Mouse (Mus musculus) heart, embryonic 11.5 days (tissue): ENCODE results near the gene Tenm2. TPM values are rescaled to one million over a fixed set of nuclear protein-coding genes. Genes with fewer than 3 reads are reported as not detected.

Source experiments
- ATAC-seq: fragments of 200-750 bp; cut with Nextera tagmentation; replicated peaks from 2 replicates; pipeline ENCODE4 v1.8.0; 2017; ENCODE audit warnings: moderate library complexity; ENCODE audit not compliant: insufficient number of reproducible peaks, low FRiP score, low TSS enrichment
- H3K27ac ChIP-seq: fragments of 300-500 bp; sonication (generic); 2 replicates; pipeline ENCODE4 v1.5.1; 2014; ENCODE audit warnings: mild to moderate bottlenecking, low read depth, low read length
- H3K27me3 ChIP-seq: fragments of 300-500 bp; sonication (generic); 2 replicates; pipeline ENCODE4 v1.6.1; 2014; ENCODE audit warnings: mild to moderate bottlenecking, low read length, mixed read lengths; ENCODE audit not compliant: control insufficient read depth, insufficient read depth
- H3K36me3 ChIP-seq: fragments of 300-500 bp; sonication (generic); 2 replicates; pipeline ENCODE4 v1.6.1; 2014; ENCODE audit warnings: mild to moderate bottlenecking, low read length, moderate library complexity, mixed read lengths; ENCODE audit not compliant: control insufficient read depth, insufficient read depth
- H3K4me1 ChIP-seq: fragments of 300-500 bp; sonication (generic); 2 replicates; pipeline ENCODE4 v1.6.1; 2014; ENCODE audit warnings: low read length; ENCODE audit not compliant: control insufficient read depth, insufficient read depth
- H3K4me2 ChIP-seq: fragments of 300-500 bp; sonication (generic); 2 replicates; pipeline ENCODE4 v1.6.1; 2014; ENCODE audit warnings: mild to moderate bottlenecking, moderate library complexity
- H3K4me3 ChIP-seq: fragments of 300-500 bp; sonication (generic); 2 replicates; pipeline ENCODE4 v1.5.1; 2014; ENCODE audit warnings: low read depth, low read length
- H3K9ac ChIP-seq: fragments of 300-500 bp; sonication (generic); 2 replicates; pipeline ENCODE4 v1.6.1; 2014; ENCODE audit warnings: mild to moderate bottlenecking, low read depth, low read length, moderate library complexity
- H3K9me3 ChIP-seq: fragments of 300-500 bp; sonication (generic); replicated peaks from 2 replicates; pipeline ENCODE4 v1.6.1; 2016; ENCODE audit warnings: low read length; ENCODE audit not compliant: control insufficient read depth
- WGBS: fragments of 180-500 bp; shearing (Covaris S2); extraction: QIAGEN DNeasy Blood & Tissue Kit; methylation state at CpG from one replicate; pipeline ENCODE4 v1.1.7; 2014; ENCODE audit not compliant: insufficient replicate concordance; 5-methylcytosine and 5-hydroxymethylcytosine counted together
- polyA plus RNA-seq: library from polyadenylated mRNA; unstranded; fragments of >200 nt; fragmentation: Nextera tagmentation; extraction: Ambion mirVana; gene quantifications from 2 replicates; pipeline ENCODE4 v1.2.1, GENCODE M21; 2014

Tenm2 gene
- polyA plus RNA-seq, 1 experiment from 2014 or later: 1.4 TPM

GRCm38 (mm10) chr11:36911406-36911805, 324.4 kb downstream of the Tenm2 start:
- WGBS: 69% methylated on average over 4 of the region's 4 CpGs
- H3K27me3 ChIP-seq: no peaks in the 10 kb centered on the region
- no peak for ATAC-seq
- no peak overlapping the region for H3K4me2 ChIP-seq
- H3K36me3 ChIP-seq: no peaks in the 10 kb centered on the region
- H3K9me3 ChIP-seq: no peaks in the 10 kb centered on the region
- H3K9ac ChIP-seq: no peak overlapping the region
- no peaks in the 10 kb centered on the region for H3K4me1 ChIP-seq
- H3K4me3 ChIP-seq: no peak overlapping the region
- H3K27ac ChIP-seq: no peak overlapping the region

- no peaks in the 10 kb centered on the region for H3K36me3 ChIP-seq
- no peaks in the 10 kb centered on the region for H3K9me3 ChIP-seq
- no peak overlapping the region for H3K4me3 ChIP-seq
- H3K4me1 ChIP-seq: no peaks in the 10 kb centered on the region
- no peaks in the 10 kb centered on the region for H3K27me3 ChIP-seq
- no peak overlapping the region for H3K27ac ChIP-seq
- ATAC-seq: no peak
- no peak overlapping the region for H3K4me2 ChIP-seq
- no peak overlapping the region for H3K9ac ChIP-seq
- 62% methylated on average over 1 of the region's 1 CpGs for WGBS
Measured at GRCm38 (mm10) chr11:36909036-36909435, 326.7 kb downstream of the Tenm2 start.

- Histone ChIP-seq H3K36me3 (no peaks in the 10 kb centered on the region), H3K4me3 (no peak overlapping the region), H3K4me2 (no peak overlapping the region), H3K9me3 (no peaks in the 10 kb centered on the region), H3K9ac (no peak overlapping the region), H3K4me1 (no peaks in the 10 kb centered on the region), H3K27me3 (no peaks in the 10 kb centered on the region), H3K27ac (no peak overlapping the region)
- WGBS: 41% methylated on average over 2 of the region's 2 CpGs
- ATAC-seq: no peak
Measured at GRCm38 (mm10) chr11:36902302-36902701, 333.5 kb downstream of the Tenm2 start.

- Histone ChIP-seq H3K4me2 (no peak overlapping the region), H3K27ac (no peak overlapping the region), H3K9ac (no peak overlapping the region), H3K9me3 (no peaks in the 10 kb centered on the region), H3K27me3 (no peaks in the 10 kb centered on the region), H3K4me1 (no peaks in the 10 kb centered on the region), H3K4me3 (no peak overlapping the region), H3K36me3 (no peaks in the 10 kb centered on the region)
- WGBS: 65% methylated on average over 3 of the region's 3 CpGs
- no peak for ATAC-seq
Measured at GRCm38 (mm10) chr11:36893061-36893460, 342.7 kb downstream of the Tenm2 start.

GRCm38 (mm10) chr11:36891106-36891505, 344.7 kb downstream of the Tenm2 start:
- no peaks in the 10 kb centered on the region for H3K27me3 ChIP-seq
- H3K9ac ChIP-seq: no peak overlapping the region
- WGBS: 53% methylated on average over 3 of the region's 3 CpGs
- H3K4me1 ChIP-seq: no peaks in the 10 kb centered on the region
- no peak overlapping the region for H3K4me2 ChIP-seq
- H3K9me3 ChIP-seq: no peaks in the 10 kb centered on the region
- no peak overlapping the region for H3K4me3 ChIP-seq
- no peaks in the 10 kb centered on the region for H3K36me3 ChIP-seq
- no peak for ATAC-seq
- H3K27ac ChIP-seq: no peak overlapping the region

GRCm38 (mm10) chr11:36887490-36887889, 348.3 kb downstream of the Tenm2 start:
- no peak for ATAC-seq
- Histone ChIP-seq H3K4me2 (no peak overlapping the region), H3K36me3 (no peaks in the 10 kb centered on the region), H3K9me3 (no peaks in the 10 kb centered on the region), H3K27me3 (no peaks in the 10 kb centered on the region), H3K9ac (no peak overlapping the region), H3K4me1 (no peaks in the 10 kb centered on the region), H3K4me3 (no peak overlapping the region), H3K27ac (no peak overlapping the region)
- WGBS: 60% methylated on average over 7 of the region's 7 CpGs

- no peak overlapping the region for H3K27ac ChIP-seq
- no peak overlapping the region for H3K4me3 ChIP-seq
- H3K9me3 ChIP-seq: no peaks in the 10 kb centered on the region
- ATAC-seq: no peak
- no peaks in the 10 kb centered on the region for H3K4me1 ChIP-seq
- no peak overlapping the region for H3K4me2 ChIP-seq
- no peaks in the 10 kb centered on the region for H3K27me3 ChIP-seq
- WGBS: 78% methylated on average over 3 of the region's 3 CpGs
- no peaks in the 10 kb centered on the region for H3K36me3 ChIP-seq
- no peak overlapping the region for H3K9ac ChIP-seq
Measured at GRCm38 (mm10) chr11:36886147-36886546, 349.6 kb downstream of the Tenm2 start.

- no peak for ATAC-seq
- Histone ChIP-seq H3K4me1 (no peaks in the 10 kb centered on the region), H3K9ac (no peak overlapping the region), H3K27ac (no peak overlapping the region), H3K4me2 (no peak overlapping the region), H3K4me3 (no peak overlapping the region), H3K9me3 (no peaks in the 10 kb centered on the region), H3K36me3 (no peaks in the 10 kb centered on the region), H3K27me3 (no peaks in the 10 kb centered on the region)
- 55% methylated on average over 4 of the region's 4 CpGs for WGBS
Measured at GRCm38 (mm10) chr11:36872961-36873360, 362.8 kb downstream of the Tenm2 start.

- 72% methylated on average over 5 of the region's 5 CpGs for WGBS
- no peak overlapping the region for H3K4me2 ChIP-seq
- no peak overlapping the region for H3K9ac ChIP-seq
- no peak overlapping the region for H3K4me3 ChIP-seq
- no peaks in the 10 kb centered on the region for H3K36me3 ChIP-seq
- H3K27me3 ChIP-seq: no peaks in the 10 kb centered on the region
- H3K4me1 ChIP-seq: no peaks in the 10 kb centered on the region
- H3K9me3 ChIP-seq: no peaks in the 10 kb centered on the region
- no peak for ATAC-seq
- H3K27ac ChIP-seq: no peak overlapping the region
Measured at GRCm38 (mm10) chr11:36870548-36870947, 365.2 kb downstream of the Tenm2 start.
